ENCODE assay signal across 15 mouse cellular contexts in the genomic region with DNA sequence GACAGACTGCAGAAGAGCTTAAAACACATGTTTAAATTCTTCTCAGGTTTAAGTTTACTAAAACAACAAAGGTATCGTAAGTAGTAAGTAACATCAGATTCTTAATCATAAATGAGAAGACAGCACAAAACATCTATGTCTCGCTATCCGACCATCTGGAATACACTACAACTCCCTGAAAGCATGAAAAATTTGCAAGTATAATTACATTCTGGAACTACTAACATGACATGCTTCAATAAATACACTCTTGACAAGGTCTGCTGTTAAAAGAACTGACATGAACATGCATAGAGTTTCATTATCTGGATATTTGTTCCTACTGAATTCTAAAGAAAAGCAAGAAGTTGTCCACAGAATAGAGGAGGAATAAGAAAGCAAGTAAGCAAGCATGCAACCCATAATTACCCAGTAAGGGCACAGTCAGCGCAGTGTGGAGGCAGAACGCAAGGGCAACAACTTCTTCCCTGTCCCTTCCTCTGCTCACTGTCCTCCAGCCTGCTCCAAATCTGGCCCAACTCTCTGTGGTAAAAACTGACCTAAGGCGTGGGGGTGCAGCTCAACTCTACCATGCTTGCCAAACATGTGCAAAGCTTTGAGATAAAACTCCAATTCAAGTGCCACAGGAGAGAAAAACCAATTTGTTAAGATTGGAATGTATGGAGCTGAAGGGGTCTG.
"Had no signal": no experiment of that assay in that cellular context is flagged by ENCODE, and none has a peak within 500 bp of the region (broad histone marks: within the 10 kb centered on the region; RNA-seq: fewer than 3 reads in every experiment).

No protein-coding gene starts in this region.

- ATAC-seq: midbrain, embryonic 13.5 days had no signal

- H3K9ac ChIP-seq: limb, embryonic 13.5 days; lung, embryonic 15.5 days; midbrain, embryonic 13.5 days; neural tube, embryonic 15.5 days had no signal

- H3K36me3 ChIP-seq: limb, embryonic 13.5 days; lung, embryonic 15.5 days; midbrain, embryonic 13.5 days; neural tube, embryonic 15.5 days had no signal

- H3K27me3 ChIP-seq: limb, embryonic 13.5 days; lung, embryonic 15.5 days; megakaryocyte, embryonic 14.5 days; midbrain, embryonic 13.5 days; neural tube, embryonic 15.5 days had no signal

- H3K4me3 ChIP-seq: limb, embryonic 13.5 days; lung, embryonic 15.5 days; megakaryocyte, embryonic 14.5 days; midbrain, embryonic 13.5 days; myocyte; neural tube, embryonic 15.5 days had no signal

- H3K4me1 ChIP-seq: limb, embryonic 13.5 days had no signal

- H3K9me3 ChIP-seq: limb, embryonic 13.5 days; lung, embryonic 15.5 days; megakaryocyte, embryonic 14.5 days; midbrain, embryonic 13.5 days; neural tube, embryonic 15.5 days had no signal

- DNase-seq: kidney, adult 18-20 months; kidney, postnatal 14 days; left cerebral cortex, postnatal 4 days; lung, postnatal 14 days; right cerebral cortex, postnatal 4 days; spleen, adult 18-20 months; thymus, postnatal 36 days had no signal

- H3K27ac ChIP-seq: limb, embryonic 13.5 days; lung, embryonic 15.5 days; macrophage; midbrain, embryonic 13.5 days; neural tube, embryonic 15.5 days had no signal

- H3K4me2 ChIP-seq: limb, embryonic 13.5 days; liver, embryonic 11.5 days; lung, embryonic 15.5 days; midbrain, embryonic 13.5 days; neural tube, embryonic 15.5 days had no signal
